Mouse (Mus musculus): ENCODE measurements around the gene Ss18l1.

Gene Ss18l1

DNA sequence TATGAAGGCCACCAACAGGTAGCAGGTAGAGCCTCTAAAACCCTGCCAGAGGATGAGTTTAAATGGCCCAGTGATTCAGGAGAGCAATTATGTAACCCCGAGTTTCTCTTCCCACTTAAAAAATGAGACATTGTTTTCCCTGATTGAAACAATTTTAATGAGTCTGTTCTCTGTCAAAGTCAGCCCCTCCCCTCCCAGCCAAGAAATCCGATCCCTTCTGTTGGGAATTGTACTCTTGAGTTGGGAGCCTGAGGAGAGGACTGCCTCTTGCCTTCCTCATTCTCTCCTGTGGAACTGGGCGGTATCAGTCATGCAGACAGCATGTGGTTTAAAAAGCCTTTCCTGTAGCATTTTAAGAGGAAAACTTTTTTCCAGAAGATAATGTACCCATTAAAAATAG, 42.3 kb downstream of the Ss18l1 start:
- in situ Hi-C loops (cut with MboI; ENCODE audit: low sequenced_read_pairs) = no loop called here

GRCm38 (mm10) chr2:180085926-180086636, 43.8 kb downstream of the Ss18l1 start:
- in situ Hi-C loops (cut with MboI; ENCODE audit: low sequenced_read_pairs) = no loop called here

GRCm38 (mm10) chr2:180086637-180087027, 44.3 kb downstream of the Ss18l1 start:
- in situ Hi-C loops (cut with MboI; ENCODE audit: low sequenced_read_pairs) = no loop called here

GRCm38 (mm10) chr2:180087472-180087871, 45.2 kb downstream of the Ss18l1 start:
- in situ Hi-C loops (cut with MboI; ENCODE audit: low sequenced_read_pairs) = no loop called here

- in situ Hi-C loops (cut with MboI; ENCODE audit: low sequenced_read_pairs) = no loop called here
These were observed 48.0 kb downstream of the Ss18l1 start for GRCm38 (mm10) chr2:180090285-180090684.

- in situ Hi-C loops (cut with MboI; ENCODE audit: low sequenced_read_pairs) = no loop called here
These were observed 53.4 kb downstream of the Ss18l1 start for GRCm38 (mm10) chr2:180095711-180096110.

DNA sequence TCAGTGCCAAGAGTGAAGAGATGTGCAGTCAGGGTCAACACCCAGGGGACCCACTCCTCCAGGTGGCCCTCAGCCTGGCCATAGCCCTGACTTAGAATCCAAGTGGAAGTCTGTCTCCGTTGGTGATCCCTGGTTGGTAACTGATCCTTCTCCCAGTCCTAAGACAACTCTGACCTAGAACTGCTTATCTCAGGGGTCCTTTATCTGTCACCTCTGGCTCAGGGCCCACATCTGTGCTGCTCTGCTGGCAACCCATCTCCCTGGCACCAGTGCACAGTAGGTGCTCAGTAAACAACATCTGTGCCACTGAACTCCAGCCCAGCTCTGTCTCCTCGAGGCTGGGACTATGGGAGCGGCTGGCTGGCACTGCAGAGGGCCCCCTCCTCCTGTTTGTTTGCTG, 55.3 kb downstream of the Ss18l1 start:
- in situ Hi-C loops (cut with MboI; ENCODE audit: low sequenced_read_pairs) = no loop called here

- in situ Hi-C loops (cut with MboI; ENCODE audit: low sequenced_read_pairs) = no loop called here
These were observed 55.9 kb downstream of the Ss18l1 start for GRCm38 (mm10) chr2:180098167-180098566.

DNA sequence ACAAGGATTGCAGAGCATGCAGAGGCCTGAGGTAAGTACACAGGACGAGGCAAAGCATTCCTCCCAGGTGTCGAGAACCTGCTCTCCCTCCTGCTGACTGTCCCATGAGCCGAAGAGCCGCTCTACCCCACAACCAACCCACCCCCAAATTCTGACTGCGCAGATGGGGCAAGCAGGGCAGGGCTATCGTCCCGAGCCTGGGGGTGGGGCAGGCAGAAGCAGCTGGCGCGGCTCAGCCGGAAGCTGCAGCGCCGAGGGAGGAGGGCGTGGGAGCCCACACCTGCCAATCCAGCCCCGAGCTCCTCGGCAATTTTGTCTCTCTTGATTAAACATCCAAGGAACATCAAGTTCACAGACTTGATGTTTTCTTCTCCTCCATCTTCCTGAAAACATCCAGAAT, 57.2 kb downstream of the Ss18l1 start:
- in situ Hi-C loops (cut with MboI; ENCODE audit: low sequenced_read_pairs) = no loop called here

DNA sequence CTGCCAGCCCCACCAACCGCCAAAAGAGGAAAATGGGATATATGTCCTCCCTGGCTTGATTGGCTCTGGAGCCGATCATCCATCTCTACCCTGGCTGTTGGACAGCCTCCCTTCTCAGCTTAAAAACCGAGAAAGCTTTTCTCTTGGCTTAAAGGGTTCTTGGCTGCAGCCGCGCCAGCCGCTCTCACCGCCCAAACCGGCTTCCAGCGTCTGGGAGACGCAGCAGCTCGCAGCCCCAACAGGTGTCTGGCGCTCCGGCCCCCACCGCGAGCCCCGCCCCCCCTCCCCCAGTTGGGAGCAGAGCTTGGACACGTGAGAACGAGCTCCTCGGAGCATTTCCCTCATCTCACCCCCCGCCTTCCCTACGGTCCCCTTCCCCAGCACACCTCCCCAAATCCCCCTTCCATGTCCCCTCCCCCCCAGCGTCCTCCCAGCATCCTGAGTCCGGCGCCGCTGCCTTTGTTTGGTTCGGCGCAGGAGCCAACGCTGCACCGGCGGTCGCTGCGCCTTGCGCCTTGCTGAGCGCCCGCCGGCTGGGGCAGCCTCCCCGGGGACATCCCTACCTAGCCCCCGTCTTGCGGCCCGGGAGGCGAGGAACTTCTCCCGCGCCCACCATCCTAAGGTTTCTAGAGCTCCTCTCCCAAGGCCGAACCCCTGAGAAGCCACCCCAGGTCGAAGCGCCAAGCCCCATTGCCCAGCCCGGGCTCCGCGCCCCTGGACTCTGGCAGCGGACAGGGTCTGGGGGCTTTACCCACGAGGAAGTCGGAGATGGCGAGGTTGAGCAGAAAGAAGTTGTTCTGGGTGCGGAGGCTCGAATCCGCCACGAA, 61.1 kb downstream of the Ss18l1 start:
- in situ Hi-C loops (cut with MboI; ENCODE audit: low sequenced_read_pairs) = no loop called here

GRCm38 (mm10) chr2:180103978-180104658, 61.8 kb downstream of the Ss18l1 start, which contains the start of gene Hrh3:
TSS of gene Hrh3 (minus strand) at chr2:180104488.
- in situ Hi-C loops (cut with MboI; ENCODE audit: low sequenced_read_pairs) = no loop called here

DNA sequence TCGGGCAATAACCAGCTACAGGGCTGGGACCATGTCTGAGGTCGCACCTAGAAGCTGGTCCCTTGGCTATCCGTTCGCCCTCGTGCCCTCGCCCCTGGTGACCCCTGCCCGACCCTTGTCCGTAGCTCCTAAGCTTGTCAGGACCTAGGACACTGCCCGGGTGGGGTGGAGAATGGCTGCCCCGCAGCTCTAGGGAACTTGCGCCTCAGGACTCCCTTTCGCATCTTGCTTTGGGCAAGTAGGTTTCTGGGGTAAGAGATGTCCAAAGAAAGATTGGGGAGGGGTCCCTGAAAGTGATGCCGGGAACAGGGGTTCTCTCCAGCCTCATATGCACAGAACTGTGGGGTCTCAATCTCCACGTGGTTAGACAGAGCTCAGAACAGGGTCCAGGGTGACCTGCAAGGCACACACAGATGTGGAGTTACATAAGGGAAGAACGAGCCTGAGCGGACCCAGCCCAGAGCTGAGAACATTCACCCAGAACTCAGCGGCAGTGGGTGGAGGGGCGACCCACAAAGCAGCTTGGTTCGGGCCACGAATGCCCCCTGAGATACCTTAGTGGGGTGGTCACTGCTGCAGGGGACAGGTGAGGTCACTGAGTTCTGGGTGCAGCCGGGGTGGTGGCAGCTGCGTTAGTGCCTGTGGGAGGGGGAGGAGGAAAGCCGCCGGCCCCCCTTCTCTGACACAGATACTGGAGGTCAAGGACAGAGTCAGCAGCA, 62.5 kb downstream of the Ss18l1 start:
- in situ Hi-C loops (cut with MboI; ENCODE audit: low sequenced_read_pairs) = no loop called here

GRCm38 (mm10) chr2:180105441-180106190, 63.3 kb downstream of the Ss18l1 start:
- in situ Hi-C loops (cut with MboI; ENCODE audit: low sequenced_read_pairs) = no loop called here

DNA sequence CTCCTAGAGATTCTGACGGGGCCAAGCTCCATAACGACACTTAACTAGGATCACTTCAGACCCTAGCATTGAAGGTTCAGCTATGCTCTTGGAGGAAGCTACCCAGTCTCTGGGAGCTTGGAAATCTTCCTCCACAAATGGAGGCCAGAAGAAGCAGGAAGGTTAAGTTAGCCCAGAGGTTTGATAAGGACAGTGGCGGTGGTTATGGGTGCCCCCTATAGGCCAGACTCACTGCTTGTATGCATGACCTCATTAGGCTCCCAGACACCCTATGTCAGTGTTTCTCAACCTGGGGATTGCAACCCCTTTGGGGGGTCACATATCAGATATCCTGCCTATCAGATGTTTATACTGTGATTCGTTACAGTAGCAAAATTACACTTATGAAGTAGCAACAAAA, 64.8 kb downstream of the Ss18l1 start:
- in situ Hi-C loops (cut with MboI; ENCODE audit: low sequenced_read_pairs) = no loop called here

GRCm38 (mm10) chr2:180108285-180108684, 66.0 kb downstream of the Ss18l1 start:
- in situ Hi-C loops (cut with MboI; ENCODE audit: low sequenced_read_pairs) = no loop called here

DNA sequence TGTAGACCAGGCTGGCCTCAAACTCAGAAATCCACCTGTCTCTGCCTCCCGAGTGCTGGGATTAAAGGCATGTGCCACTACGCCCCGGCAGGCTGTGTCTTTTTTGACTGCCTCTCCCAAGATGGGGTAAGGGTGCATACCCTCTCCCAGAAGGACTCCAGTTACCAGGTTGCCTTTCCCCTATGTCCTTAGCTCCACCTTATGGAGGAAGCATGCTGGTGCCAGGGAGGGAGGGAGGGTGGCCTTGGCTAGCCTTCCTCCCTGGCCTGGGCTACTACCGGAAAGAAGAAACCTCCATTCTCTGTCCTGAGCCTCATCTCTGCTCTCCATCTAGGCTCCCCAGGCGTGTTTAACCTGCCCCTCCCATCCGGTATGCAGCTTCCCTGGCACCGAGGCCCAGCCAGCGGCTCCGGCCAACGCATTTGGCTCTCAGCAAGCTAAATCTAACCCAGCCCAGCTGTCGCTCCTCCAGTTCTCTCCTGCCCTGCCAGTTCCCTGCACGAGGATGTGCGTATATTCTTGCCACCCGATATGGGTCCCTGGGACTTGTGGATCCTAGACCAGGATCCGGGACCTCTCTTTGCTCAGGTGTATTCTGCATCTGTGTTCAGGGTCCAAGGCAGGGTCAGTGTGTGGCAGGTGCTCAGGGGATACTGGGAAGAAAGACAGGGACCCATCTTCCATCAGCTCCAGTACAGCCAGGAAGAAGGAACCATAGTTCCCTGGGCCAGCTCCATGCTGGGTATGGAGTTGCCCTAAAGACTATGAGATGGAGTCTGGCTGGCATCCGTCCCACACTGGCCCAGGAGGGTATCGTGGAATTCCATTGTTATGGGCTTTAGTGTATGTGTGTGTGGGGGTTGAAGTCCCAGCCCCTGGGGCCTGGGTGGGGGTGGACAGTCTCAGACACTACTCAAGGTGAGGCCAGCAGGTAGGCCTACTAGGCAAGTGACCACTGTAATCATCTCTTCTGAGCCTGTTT, 71.9 kb downstream of the Ss18l1 start:
- in situ Hi-C loops (cut with MboI; ENCODE audit: low sequenced_read_pairs) = no loop called here

GRCm38 (mm10) chr2:180115279-180115678, 73.0 kb downstream of the Ss18l1 start:
- in situ Hi-C loops (cut with MboI; ENCODE audit: low sequenced_read_pairs) = no loop called here

- in situ Hi-C loops (cut with MboI; ENCODE audit: low sequenced_read_pairs) = no loop called here
These were observed 73.8 kb downstream of the Ss18l1 start for GRCm38 (mm10) chr2:180116081-180116493.

All from CH12F3 (cell line).